Mouse (Mus musculus): ENCODE data around the gene AU021092. TPM values are rescaled to one million over a fixed set of nuclear protein-coding genes. Genes with fewer than 3 reads are reported as not detected.

AU021092 gene
- polyA plus RNA-seq, 1 experiment from 2014 or later: 13.1 TPM

- Histone ChIP-seq H3K9ac (ENCODE audit: low read length) (no peak overlapping the region), H3K36me3 (ENCODE audit: control insufficient read depth, insufficient read depth, low read length) (no peaks in the 10 kb centered on the region), H3K27me3 (ENCODE audit: control insufficient read depth, insufficient read depth, low read length) (no peaks in the 10 kb centered on the region), H3K27ac (replicated peaks) (no peak overlapping the region), H3K4me2 (replicated peaks; ENCODE audit: low read depth) (no peak overlapping the region), H3K4me1 (replicated peaks; ENCODE audit: control insufficient read depth, insufficient read depth) (no peaks in the 10 kb centered on the region), H3K4me3 (ENCODE audit: low read depth, low read length) (no peak overlapping the region), H3K9me3 (ENCODE audit: control insufficient read depth, low read length) (no peaks in the 10 kb centered on the region)
- DNase-seq (ENCODE audit: low spot score) (no peak), ATAC-seq (ENCODE audit: low FRiP score, low TSS enrichment) (no peak)
- 72% methylated on average over 5 of the region's 5 CpGs for WGBS
- TF ChIP-seq CTCF (IDR thresholded peaks at IDR 0.05; ENCODE audit: low read depth) (no peak), EP300 (optimal IDR thresholded peaks at IDR 0.05) (no peak)
These were observed 53.3 kb downstream of the AU021092 start for GRCm38 (mm10) chr16:5168829-5169228.

- no peak for DNase-seq (ENCODE audit: low spot score)
- no peaks in the 10 kb centered on the region for H3K27me3 ChIP-seq (ENCODE audit: control insufficient read depth, insufficient read depth, low read length)
- no peak overlapping the region for H3K27ac ChIP-seq (replicated peaks)
- WGBS: 72% methylated on average over 2 of the region's 2 CpGs
- no peaks in the 10 kb centered on the region for H3K9me3 ChIP-seq (ENCODE audit: control insufficient read depth, low read length)
- no peak overlapping the region for H3K9ac ChIP-seq (ENCODE audit: low read length)
- no peak for TF ChIP-seq CTCF (IDR thresholded peaks at IDR 0.05; ENCODE audit: low read depth)
- TF ChIP-seq EP300 (optimal IDR thresholded peaks at IDR 0.05): no peak
- H3K4me2 ChIP-seq (replicated peaks; ENCODE audit: low read depth): no peak overlapping the region
- no peaks in the 10 kb centered on the region for H3K4me1 ChIP-seq (replicated peaks; ENCODE audit: control insufficient read depth, insufficient read depth)
- H3K36me3 ChIP-seq (ENCODE audit: control insufficient read depth, insufficient read depth, low read length): no peaks in the 10 kb centered on the region
- no peak overlapping the region for H3K4me3 ChIP-seq (ENCODE audit: low read depth, low read length)
- ATAC-seq (ENCODE audit: low FRiP score, low TSS enrichment): no peak
These were observed 54.1 kb downstream of the AU021092 start for GRCm38 (mm10) chr16:5168038-5168437.

- no peaks in the 10 kb centered on the region for H3K36me3 ChIP-seq (ENCODE audit: control insufficient read depth, insufficient read depth, low read length)
- no peaks in the 10 kb centered on the region for H3K9me3 ChIP-seq (ENCODE audit: control insufficient read depth, low read length)
- no peaks in the 10 kb centered on the region for H3K27me3 ChIP-seq (ENCODE audit: control insufficient read depth, insufficient read depth, low read length)
- no peak for TF ChIP-seq CTCF (IDR thresholded peaks at IDR 0.05; ENCODE audit: low read depth)
- no peak for TF ChIP-seq EP300 (optimal IDR thresholded peaks at IDR 0.05)
- no peaks in the 10 kb centered on the region for H3K4me1 ChIP-seq (replicated peaks; ENCODE audit: control insufficient read depth, insufficient read depth)
- H3K9ac ChIP-seq (ENCODE audit: low read length): no peak overlapping the region
- DNase-seq (ENCODE audit: low spot score): no peak
- H3K4me3 ChIP-seq (ENCODE audit: low read depth, low read length): no peak overlapping the region
- no peak overlapping the region for H3K4me2 ChIP-seq (replicated peaks; ENCODE audit: low read depth)
- 63% methylated on average over 6 of the region's 6 CpGs for WGBS
- H3K27ac ChIP-seq (replicated peaks): no peak overlapping the region
- ATAC-seq (ENCODE audit: low FRiP score, low TSS enrichment): no peak
These were observed 57.8 kb downstream of the AU021092 start for GRCm38 (mm10) chr16:5164327-5164726.

Small RNA genes lying within 50 kb of the gene (microRNA-seq; reads per million reads assigned to microRNA genes)
- gene Gm23689 (not detected), gene Gm26095 (not detected), gene Mir6364 (not detected)

Other genes starting within 250 kb of the AU021092 start
- not detected in 2 replicates for gene Sept12, start 224.4 kb downstream of the AU021092 start, polyA plus RNA-seq (2015; fragmentation: Nextera tagmentation; extraction: Ambion mirVana)
- gene Smim22, start 215.0 kb downstream of the AU021092 start, polyA plus RNA-seq (2015; fragmentation: Nextera tagmentation; extraction: Ambion mirVana): 112 and 114 TPM in 2 replicates
- 36.6 and 44.7 TPM in 2 replicates for gene Rogdi, start 208.7 kb downstream of the AU021092 start, polyA plus RNA-seq (2015; fragmentation: Nextera tagmentation; extraction: Ambion mirVana)
- 64.8 and 65.2 TPM in 2 replicates for gene Glyr1, start 172.4 kb downstream of the AU021092 start, polyA plus RNA-seq (2015; fragmentation: Nextera tagmentation; extraction: Ambion mirVana)
- gene Ubn1, start 172.2 kb downstream of the AU021092 start, polyA plus RNA-seq (2015; fragmentation: Nextera tagmentation; extraction: Ambion mirVana): 9.1 and 9.3 TPM in 2 replicates
- gene Ppl, start 89.9 kb downstream of the AU021092 start, polyA plus RNA-seq (2015; fragmentation: Nextera tagmentation; extraction: Ambion mirVana): 61.5 and 66.2 TPM in 2 replicates
- 0.04 TPM in 2 replicates for gene Sec14l5, start 75.2 kb downstream of the AU021092 start, polyA plus RNA-seq (2015; fragmentation: Nextera tagmentation; extraction: Ambion mirVana)
- 11.2 and 13.0 TPM in 2 replicates for gene Nagpa, start 18.3 kb downstream of the AU021092 start, polyA plus RNA-seq (2015; fragmentation: Nextera tagmentation; extraction: Ambion mirVana)
- 23.0 and 23.4 TPM in 2 replicates for gene Alg1, start 11.3 kb upstream of the AU021092 start, polyA plus RNA-seq (2015; fragmentation: Nextera tagmentation; extraction: Ambion mirVana)
- gene Eef2kmt, start 33.7 kb upstream of the AU021092 start, polyA plus RNA-seq (2015; fragmentation: Nextera tagmentation; extraction: Ambion mirVana): 28.5 and 29.1 TPM in 2 replicates

All from stomach, postnatal 0 days (tissue).